Mouse (Mus musculus): ENCODE measurements around the gene Fam171b. TPM values are rescaled to one million over a fixed set of nuclear protein-coding genes. Genes with fewer than 3 reads are reported as not detected.

Fam171b gene
- polyA plus RNA-seq, 1 experiment from 2014 or later: 91.0 TPM

Other genes with a start within 250 kb of the Fam171b start
- gene Zc3h15, start 168.2 kb upstream of the Fam171b start, polyA plus RNA-seq (2014; fragmentation: Nextera tagmentation; extraction: Ambion mirVana): 168 and 171 TPM in 2 replicates
- 21.8 and 27.5 TPM in 2 replicates for gene Itgav, start 88.2 kb upstream of the Fam171b start, polyA plus RNA-seq (2014; fragmentation: Nextera tagmentation; extraction: Ambion mirVana)
- not detected in 2 replicates for gene Zswim2, start 128.6 kb downstream of the Fam171b start, polyA plus RNA-seq (2014; fragmentation: Nextera tagmentation; extraction: Ambion mirVana)
- gene Gm13698, start 143.1 kb downstream of the Fam171b start, polyA plus RNA-seq (2014; fragmentation: Nextera tagmentation; extraction: Ambion mirVana): not detected in 2 replicates
- not detected in 2 replicates for gene Gm13693, start 148.9 kb downstream of the Fam171b start, polyA plus RNA-seq (2014; fragmentation: Nextera tagmentation; extraction: Ambion mirVana)
- not detected in 2 replicates for gene Gm13695, start 154.7 kb downstream of the Fam171b start, polyA plus RNA-seq (2014; fragmentation: Nextera tagmentation; extraction: Ambion mirVana)
- not detected in 2 replicates for gene Gm13696, start 160.5 kb downstream of the Fam171b start, polyA plus RNA-seq (2014; fragmentation: Nextera tagmentation; extraction: Ambion mirVana)
- not detected in 2 replicates for gene Gm13694, start 166.3 kb downstream of the Fam171b start, polyA plus RNA-seq (2014; fragmentation: Nextera tagmentation; extraction: Ambion mirVana)
- not detected in 2 replicates for gene Gm13697, start 172.1 kb downstream of the Fam171b start, polyA plus RNA-seq (2014; fragmentation: Nextera tagmentation; extraction: Ambion mirVana)
- not detected in 2 replicates for gene Gm13691, start 177.9 kb downstream of the Fam171b start, polyA plus RNA-seq (2014; fragmentation: Nextera tagmentation; extraction: Ambion mirVana)

All from midbrain, embryonic 14.5 days (tissue).